ENCODE assay signal across 13 mouse cellular contexts in genomic region chr8:78467889-78468288, GRCm38 (mm10). TPM values are rescaled to one million over a fixed set of nuclear protein-coding genes. Genes with fewer than 3 reads are reported as not detected.
DNase-seq lines count a peak whose midpoint lies in the region; ATAC-seq and TF ChIP-seq lines count a peak whose summit lies in the region.
"Had no signal": no experiment of that assay in that cellular context is flagged by ENCODE, and none has a peak within 500 bp of the region (broad histone marks: within the 10 kb centered on the region; RNA-seq: fewer than 3 reads in every experiment).

No protein-coding gene starts in this region.

- no peak for TF ChIP-seq POLR2A in thymus, adult 2 months (IDR thresholded peaks at IDR 0.05; ENCODE audit: control insufficient read depth, extremely low read depth, insufficient read depth, low read length, poor library complexity)

- no peak overlapping the region for H3K9ac ChIP-seq in forebrain, embryonic 14.5 days (ENCODE audit: low read length)
- no peak overlapping the region for H3K9ac ChIP-seq in forebrain, embryonic 11.5 days (ENCODE audit: low read length)
- H3K9ac ChIP-seq in midbrain, embryonic 14.5 days (replicated peaks; ENCODE audit: low read length) = no peak overlapping the region
- H3K9ac ChIP-seq in midbrain, embryonic 13.5 days (replicated peaks) = no peak overlapping the region
- H3K9ac ChIP-seq in stomach, postnatal 0 days (ENCODE audit: low read length) = no peak overlapping the region
- H3K9ac ChIP-seq: liver, postnatal 0 days had no signal

- H3K9me3 ChIP-seq in forebrain, embryonic 14.5 days (replicated peaks; ENCODE audit: control insufficient read depth, low read length) = no peaks in the 10 kb centered on the region
- no peaks in the 10 kb centered on the region; the same call in 1 of the 2 replicates for H3K9me3 ChIP-seq in forebrain, embryonic 11.5 days (ENCODE audit: control insufficient read depth, low read length)
- no peaks in the 10 kb centered on the region for H3K9me3 ChIP-seq in midbrain, embryonic 14.5 days (ENCODE audit: control insufficient read depth, low read length)
- H3K9me3 ChIP-seq in midbrain, embryonic 13.5 days = peaks cover 4% of the 10 kb centered on the region
- H3K9me3 ChIP-seq in stomach, postnatal 0 days (ENCODE audit: control insufficient read depth, low read length) = no peaks in the 10 kb centered on the region

- DNase-seq in forebrain, embryonic 14.5 days (ENCODE audit: low spot score) = peak; percentile 9
- DNase-seq in forebrain, embryonic 11.5 days (ENCODE audit: low spot score) = no peak
- DNase-seq in midbrain, embryonic 14.5 days = peak; percentile 38
- DNase-seq in c-Kit-positive CD71-positive TER-119-positive erythroid progenitor cells, embryonic 14.5 days (ENCODE audit: low spot score) = peak; percentile 7
- DNase-seq in stomach, postnatal 0 days (ENCODE audit: low spot score) = no peak
- no peak for DNase-seq in thymus, adult 2 months
- no peak for DNase-seq in frontal cortex, postnatal 25 days (ENCODE audit: low spot score in 2 of 2)
- DNase-seq: adrenal gland, postnatal 36 days; heart, postnatal 36 days; kidney, postnatal 25 days; liver, postnatal 0 days had no signal

- no peaks in the 10 kb centered on the region for H3K36me3 ChIP-seq in forebrain, embryonic 14.5 days (ENCODE audit: control insufficient read depth, insufficient read depth, low read length)
- no peaks in the 10 kb centered on the region for H3K36me3 ChIP-seq in forebrain, embryonic 11.5 days (ENCODE audit: control insufficient read depth, insufficient read depth, low read length)
- no peaks in the 10 kb centered on the region for H3K36me3 ChIP-seq in midbrain, embryonic 14.5 days (ENCODE audit: control insufficient read depth, insufficient read depth, low read length)
- no peaks in the 10 kb centered on the region for H3K36me3 ChIP-seq in midbrain, embryonic 13.5 days
- no peaks in the 10 kb centered on the region for H3K36me3 ChIP-seq in stomach, postnatal 0 days (ENCODE audit: control insufficient read depth, insufficient read depth, low read length)
- no peaks in the 10 kb centered on the region for H3K36me3 ChIP-seq in thymus, adult 2 months (ENCODE audit: control insufficient read depth, insufficient read depth, low read length)

- H3K27ac ChIP-seq in forebrain, embryonic 14.5 days (ENCODE audit: low read depth, low read length) = no peak overlapping the region
- H3K27ac ChIP-seq in forebrain, embryonic 11.5 days (ENCODE audit: low read depth, low read length) = no peak overlapping the region
- H3K27ac ChIP-seq in midbrain, embryonic 14.5 days (replicated peaks; ENCODE audit: low read depth, low read length) = no peak overlapping the region
- H3K27ac ChIP-seq in midbrain, embryonic 13.5 days = no peak overlapping the region
- no peak overlapping the region for H3K27ac ChIP-seq in stomach, postnatal 0 days (replicated peaks)
- no peak overlapping the region for H3K27ac ChIP-seq in thymus, adult 2 months (ENCODE audit: control insufficient read depth, insufficient read depth, low read length)

- H3K27me3 ChIP-seq in forebrain, embryonic 14.5 days (replicated peaks; ENCODE audit: control insufficient read depth, insufficient read depth, low read length) = no peaks in the 10 kb centered on the region
- H3K27me3 ChIP-seq in forebrain, embryonic 11.5 days (ENCODE audit: control insufficient read depth, insufficient read depth, low read length) = no peaks in the 10 kb centered on the region
- no peaks in the 10 kb centered on the region for H3K27me3 ChIP-seq in midbrain, embryonic 14.5 days (ENCODE audit: control insufficient read depth, insufficient read depth, low read length)
- no peaks in the 10 kb centered on the region for H3K27me3 ChIP-seq in midbrain, embryonic 13.5 days
- no peaks in the 10 kb centered on the region for H3K27me3 ChIP-seq in stomach, postnatal 0 days (ENCODE audit: control insufficient read depth, insufficient read depth, low read length)
- no peaks in the 10 kb centered on the region for H3K27me3 ChIP-seq in thymus, adult 2 months (ENCODE audit: control insufficient read depth, insufficient read depth, low read length)

- 90% methylated on average over 2 of the region's 2 CpGs for WGBS in forebrain, embryonic 14.5 days
- WGBS in forebrain, embryonic 11.5 days = 80% methylated on average over 2 of the region's 2 CpGs
- 92% methylated on average over 2 of the region's 2 CpGs for WGBS in midbrain, embryonic 14.5 days
- 83% methylated on average over 2 of the region's 2 CpGs for WGBS in midbrain, embryonic 13.5 days
- 91% methylated on average over 2 of the region's 2 CpGs for WGBS in stomach, postnatal 0 days
- WGBS in thymus, adult 2 months = 97% methylated on average over 2 of the region's 2 CpGs

- no peak overlapping the region for H3K4me2 ChIP-seq in forebrain, embryonic 14.5 days (ENCODE audit: low read length)
- no peak overlapping the region for H3K4me2 ChIP-seq in forebrain, embryonic 11.5 days (ENCODE audit: low read depth, low read length, severe bottlenecking)
- no peak overlapping the region for H3K4me2 ChIP-seq in midbrain, embryonic 14.5 days (ENCODE audit: low read length)
- no peak overlapping the region for H3K4me2 ChIP-seq in midbrain, embryonic 13.5 days (replicated peaks)
- H3K4me2 ChIP-seq in stomach, postnatal 0 days (replicated peaks; ENCODE audit: low read depth) = no peak overlapping the region

- H3K4me3 ChIP-seq in forebrain, embryonic 14.5 days (ENCODE audit: low read depth, low read length) = no peak overlapping the region
- no peak overlapping the region for H3K4me3 ChIP-seq in forebrain, embryonic 11.5 days (ENCODE audit: low read depth, low read length)
- H3K4me3 ChIP-seq in midbrain, embryonic 14.5 days (replicated peaks; ENCODE audit: low read depth, low read length) = no peak overlapping the region
- H3K4me3 ChIP-seq in midbrain, embryonic 13.5 days (replicated peaks) = no peak overlapping the region
- H3K4me3 ChIP-seq in stomach, postnatal 0 days (ENCODE audit: low read depth, low read length) = no peak overlapping the region
- H3K4me3 ChIP-seq in thymus, adult 2 months (ENCODE audit: control insufficient read depth, insufficient read depth, low read length) = no peak overlapping the region

- no peak for TF ChIP-seq EP300 in stomach, postnatal 0 days (optimal IDR thresholded peaks at IDR 0.05)

- peak; percentile 14; the same call in 1 of the 2 replicates for TF ChIP-seq CTCF in stomach, postnatal 0 days (IDR thresholded peaks at IDR 0.05; ENCODE audit: low read depth)
- no peak for TF ChIP-seq CTCF in thymus, adult 2 months (IDR thresholded peaks at IDR 0.05; ENCODE audit: borderline replicate concordance, control insufficient read depth, extremely low read depth, insufficient read depth, low read length, poor library complexity)

- no peaks in the 10 kb centered on the region for H3K4me1 ChIP-seq in forebrain, embryonic 14.5 days (ENCODE audit: control insufficient read depth, insufficient read depth, low read length)
- no peaks in the 10 kb centered on the region for H3K4me1 ChIP-seq in forebrain, embryonic 11.5 days (replicated peaks; ENCODE audit: control insufficient read depth, insufficient read depth, low read length)
- no peaks in the 10 kb centered on the region for H3K4me1 ChIP-seq in midbrain, embryonic 14.5 days (ENCODE audit: control insufficient read depth, insufficient read depth, low read length)
- H3K4me1 ChIP-seq in midbrain, embryonic 13.5 days (replicated peaks) = no peaks in the 10 kb centered on the region
- H3K4me1 ChIP-seq in stomach, postnatal 0 days (replicated peaks; ENCODE audit: control insufficient read depth, insufficient read depth) = no peaks in the 10 kb centered on the region
- H3K4me1 ChIP-seq in thymus, adult 2 months (replicated peaks; ENCODE audit: control insufficient read depth, insufficient read depth, low read length) = no peaks in the 10 kb centered on the region

- ATAC-seq in forebrain, embryonic 14.5 days = no peak
- no peak for ATAC-seq in forebrain, embryonic 11.5 days (replicated peaks; ENCODE audit: low FRiP score)
- no peak for ATAC-seq in midbrain, embryonic 14.5 days (ENCODE audit: low FRiP score, low TSS enrichment)
- ATAC-seq in midbrain, embryonic 13.5 days = no peak
- no peak for ATAC-seq in stomach, postnatal 0 days (ENCODE audit: low FRiP score, low TSS enrichment)
- ATAC-seq: liver, postnatal 0 days had no signal

RNA-seq across cellular contexts. Expression of gene Pou4f2, which starts 31.4 kb away (rescaled TPM):
- not detected in 2 replicates for polyA plus RNA-seq in forebrain, embryonic 14.5 days (2014; fragmentation: Nextera tagmentation; extraction: Ambion mirVana)
- polyA plus RNA-seq in forebrain, embryonic 11.5 days (2014; fragmentation: Nextera tagmentation; extraction: Ambion mirVana) = not detected in 2 replicates
- polyA plus RNA-seq in midbrain, embryonic 14.5 days (2014; fragmentation: Nextera tagmentation; extraction: Ambion mirVana) = 20.9 and 24.5 TPM in 2 replicates
- 8.0 and 9.9 TPM in 2 replicates for polyA plus RNA-seq in midbrain, embryonic 13.5 days (2015; fragmentation: Nextera tagmentation; extraction: Ambion mirVana)
- not detected in 2 replicates for polyA plus RNA-seq in stomach, postnatal 0 days (2015; fragmentation: Nextera tagmentation; extraction: Ambion mirVana)
- polyA plus RNA-seq in thymus, adult 2 months (2012; rRNA removed) = 0.06 TPM in 1 of 2 replicates, not detected in the other
- polyA plus RNA-seq: gonadal fat pad, adult 2 months; liver, postnatal 0 days had no signal

RNA-seq across cellular contexts. Expression of gene Rbmxl1, which starts 40.8 kb away (rescaled TPM):
- 263 and 267 TPM in 2 replicates for polyA plus RNA-seq in forebrain, embryonic 14.5 days (2014; fragmentation: Nextera tagmentation; extraction: Ambion mirVana)
- 393 and 411 TPM in 2 replicates for polyA plus RNA-seq in forebrain, embryonic 11.5 days (2014; fragmentation: Nextera tagmentation; extraction: Ambion mirVana)
- 201 and 248 TPM in 2 replicates for polyA plus RNA-seq in midbrain, embryonic 14.5 days (2014; fragmentation: Nextera tagmentation; extraction: Ambion mirVana)
- 269 and 271 TPM in 2 replicates for polyA plus RNA-seq in midbrain, embryonic 13.5 days (2015; fragmentation: Nextera tagmentation; extraction: Ambion mirVana)
- polyA plus RNA-seq in stomach, postnatal 0 days (2015; fragmentation: Nextera tagmentation; extraction: Ambion mirVana) = 76.1 and 78.6 TPM in 2 replicates
- polyA plus RNA-seq in thymus, adult 2 months (2012; rRNA removed) = 57.9 and 59.4 TPM in 2 replicates

RNA-seq across cellular contexts. Expression of gene Slc10a7, which starts 41.3 kb away (rescaled TPM):
- polyA plus RNA-seq in forebrain, embryonic 14.5 days (2014; fragmentation: Nextera tagmentation; extraction: Ambion mirVana) = 5.2 and 6.8 TPM in 2 replicates
- 8.5 and 9.6 TPM in 2 replicates for polyA plus RNA-seq in forebrain, embryonic 11.5 days (2014; fragmentation: Nextera tagmentation; extraction: Ambion mirVana)
- 9.2 and 9.7 TPM in 2 replicates for polyA plus RNA-seq in midbrain, embryonic 14.5 days (2014; fragmentation: Nextera tagmentation; extraction: Ambion mirVana)
- 12.9 and 13.1 TPM in 2 replicates for polyA plus RNA-seq in midbrain, embryonic 13.5 days (2015; fragmentation: Nextera tagmentation; extraction: Ambion mirVana)
- 11.3 and 11.4 TPM in 2 replicates for polyA plus RNA-seq in stomach, postnatal 0 days (2015; fragmentation: Nextera tagmentation; extraction: Ambion mirVana)
- polyA plus RNA-seq in thymus, adult 2 months (2012; rRNA removed) = 22.1 and 24.3 TPM in 2 replicates

Comparison
In these comparisons a context has a peak if more than half of its experiments do, and no peak if none do; other contexts are left out.
1. DNase-seq: peak in forebrain, embryonic 14.5 days (single experiment), midbrain, embryonic 14.5 days (single experiment) and c-Kit-positive CD71-positive TER-119-positive erythroid progenitor cells, embryonic 14.5 days (single experiment); none in forebrain, embryonic 11.5 days (single experiment), stomach, postnatal 0 days (single experiment), thymus, adult 2 months (single experiment) and frontal cortex, postnatal 25 days (0 of 2).